Mouse (Mus musculus): ENCODE measurements at regions not wholly inside any gene's neighbourhood (a gene's known extent, or its start where the extent isn't known, plus 50 kb on each side); places are given as distances from the start of the nearest gene placed in this dataset.

- ATAC-seq (ENCODE audit: insufficient read depth, low FRiP score, low read depth), result no peak
Measured at GRCm38 (mm10) chr13:26594313-26594712, 175.7 kb downstream of the Hdgfl1 start.

DNA sequence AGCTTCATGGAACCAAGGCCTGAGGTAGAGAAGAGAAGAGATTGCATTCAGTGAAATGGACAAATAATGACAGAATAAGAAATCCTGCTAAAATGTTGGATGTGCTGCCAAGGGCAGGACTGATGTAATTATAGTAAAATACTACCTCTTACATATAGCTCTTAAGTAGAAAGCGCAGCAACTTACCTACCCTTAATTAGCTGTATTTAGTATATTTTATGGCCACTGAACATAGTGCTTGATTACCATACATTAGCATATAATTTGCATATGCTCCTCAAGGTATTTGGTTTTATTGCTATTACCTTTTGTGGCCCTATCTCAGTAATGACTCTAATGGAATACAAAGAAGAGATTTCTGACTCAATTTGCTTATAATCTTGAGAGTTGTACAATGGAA is 176.2 kb downstream of the Hdgfl1 start:
- WGBS, result 93% methylated on average over 1 of the region's 1 CpGs
- Histone ChIP-seq H3K36me3 (no peaks in the 10 kb centered on the region), H3K4me3 (replicated peaks) (no peak overlapping the region), H3K9me3 (no peaks in the 10 kb centered on the region), H3K4me1 (no peaks in the 10 kb centered on the region), H3K27me3 (replicated peaks) (no peaks in the 10 kb centered on the region), H3K9ac (no peak overlapping the region), H3K27ac (no peak overlapping the region), H3K4me2 (no peak overlapping the region)
- no peak for ATAC-seq (ENCODE audit: insufficient read depth, low FRiP score, low read depth)

More at GRCm38 (mm10) chr13:26594313-26594712, 175.7 kb downstream of the Hdgfl1 start:
- Histone ChIP-seq H3K4me3 (replicated peaks) (no peak overlapping the region), H3K9me3 (no peaks in the 10 kb centered on the region), H3K27ac (no peak overlapping the region), H3K4me1 (no peaks in the 10 kb centered on the region), H3K9ac (no peak overlapping the region), H3K4me2 (no peak overlapping the region), H3K36me3 (no peaks in the 10 kb centered on the region), H3K27me3 (replicated peaks) (no peaks in the 10 kb centered on the region)

DNA sequence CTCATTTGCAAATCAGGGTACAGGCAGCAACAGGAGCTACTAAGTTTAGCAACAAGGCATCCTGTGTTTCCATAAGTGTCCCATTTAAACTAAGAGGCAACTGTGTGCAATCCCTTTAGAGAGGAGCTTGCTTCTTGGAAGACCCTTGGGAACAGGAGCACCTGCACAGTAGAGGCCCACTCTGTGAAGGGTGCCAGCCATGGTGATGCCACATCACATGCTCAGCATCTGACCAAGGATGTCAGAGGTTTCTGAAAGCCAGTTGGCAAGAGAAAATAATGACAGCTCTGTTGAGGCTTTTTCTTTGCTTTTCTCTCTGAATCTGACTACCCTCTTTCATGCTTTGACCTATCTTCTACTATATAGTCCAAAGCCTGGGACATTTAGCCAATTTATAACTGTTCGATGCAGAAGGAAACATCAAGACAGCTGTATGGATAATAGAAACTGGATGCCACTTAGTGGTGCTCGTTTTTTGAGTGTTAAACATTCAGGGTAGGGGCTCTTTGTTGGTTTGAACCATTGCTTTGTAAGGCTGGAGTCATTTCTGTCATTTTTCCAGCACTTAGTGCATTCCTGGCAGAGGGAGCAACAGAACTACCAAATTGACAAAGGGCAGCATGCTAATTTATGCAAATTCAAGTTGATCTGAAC is 193.9 kb downstream of the Hdgfl1 start:
- H3K9ac ChIP-seq, result no peak overlapping the region
- no peak for ATAC-seq (ENCODE audit: insufficient read depth, low FRiP score, low read depth)
- 73% methylated on average over 2 of the region's 2 CpGs for WGBS

DNA sequence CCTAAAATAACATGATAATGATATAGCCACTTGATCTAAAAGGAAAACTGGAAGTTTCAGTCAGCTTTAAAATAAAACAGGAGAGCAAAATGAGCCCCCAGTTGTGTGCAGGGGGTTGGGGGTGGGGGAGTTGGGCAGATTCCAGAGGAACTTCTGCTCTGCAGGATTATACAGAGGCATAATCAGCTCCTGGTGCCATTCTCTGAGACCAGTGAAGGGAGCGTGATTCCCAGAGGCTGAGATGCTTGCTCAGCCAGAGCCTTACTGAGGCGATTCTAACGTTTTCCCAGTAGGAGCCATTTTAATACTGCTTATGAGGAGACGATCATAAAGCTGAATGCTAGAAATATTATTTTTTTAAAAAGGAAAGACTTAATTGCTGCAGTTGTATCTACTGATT is 200.5 kb downstream of the Hdgfl1 start:
- no peak overlapping the region for H3K4me3 ChIP-seq (replicated peaks)
- no peaks in the 10 kb centered on the region for H3K27me3 ChIP-seq (replicated peaks)
- H3K27ac ChIP-seq, result no peak overlapping the region
- no peak overlapping the region for H3K9ac ChIP-seq
- no peak for ATAC-seq (ENCODE audit: insufficient read depth, low FRiP score, low read depth)
- WGBS, result 64% methylated on average over 4 of the region's 4 CpGs
- no peak overlapping the region for H3K4me2 ChIP-seq
- no peaks in the 10 kb centered on the region for H3K4me1 ChIP-seq
- no peaks in the 10 kb centered on the region for H3K36me3 ChIP-seq
- H3K9me3 ChIP-seq, result no peaks in the 10 kb centered on the region

More for the DNA sequence above, 193.9 kb downstream of the Hdgfl1 start:
- no peak overlapping the region for H3K4me2 ChIP-seq
- H3K36me3 ChIP-seq, result no peaks in the 10 kb centered on the region
- no peaks in the 10 kb centered on the region for H3K27me3 ChIP-seq (replicated peaks)
- H3K4me1 ChIP-seq, result no peaks in the 10 kb centered on the region
- no peaks in the 10 kb centered on the region for H3K9me3 ChIP-seq
- no peak overlapping the region for H3K27ac ChIP-seq
- H3K4me3 ChIP-seq (replicated peaks), result no peak overlapping the region

DNA sequence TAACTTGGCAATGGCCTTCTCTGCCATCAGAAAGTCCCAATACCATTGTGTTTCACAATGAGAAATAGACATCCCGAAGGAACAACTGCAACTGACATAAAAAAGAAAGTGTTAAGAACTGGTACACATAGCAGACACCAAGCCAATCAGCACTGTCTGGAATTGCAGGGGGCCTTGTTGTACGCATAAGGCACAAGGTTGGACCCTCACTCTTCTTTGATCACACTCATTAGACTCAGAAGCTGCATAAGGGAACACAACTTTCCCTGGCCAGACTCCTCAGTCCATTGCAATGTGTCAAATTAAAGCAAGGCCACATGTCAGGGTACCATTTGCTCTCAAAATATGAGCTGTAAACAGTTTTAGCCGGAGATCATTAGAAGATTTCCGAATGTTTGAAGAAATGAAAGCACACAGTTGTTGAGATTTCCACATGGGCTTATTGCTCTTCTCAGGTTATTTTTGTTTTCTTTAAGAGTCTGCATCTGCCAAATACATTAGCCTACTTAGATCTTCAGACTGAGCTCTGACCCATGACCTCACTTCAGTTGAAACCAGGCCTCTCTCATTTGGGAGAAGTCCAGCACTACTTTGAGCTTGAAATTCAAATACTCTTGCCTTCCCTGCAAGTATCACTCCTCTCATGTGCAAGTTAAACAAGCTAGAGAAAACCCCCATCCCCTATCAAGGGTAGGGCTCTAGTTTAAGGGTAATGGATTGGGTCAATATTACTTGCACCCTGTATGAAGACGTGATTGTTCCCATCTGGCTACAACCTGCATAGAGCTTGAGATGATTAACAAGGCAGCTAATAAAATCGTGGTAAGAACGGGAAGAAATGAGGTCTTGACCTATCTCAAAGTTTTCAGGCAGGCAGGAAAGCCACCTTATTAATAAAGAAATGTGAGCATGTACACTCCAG is 204.8 kb downstream of the Hdgfl1 start:
- Histone ChIP-seq H3K36me3 (no peaks in the 10 kb centered on the region), H3K27me3 (replicated peaks) (no peaks in the 10 kb centered on the region), H3K9ac (no peak overlapping the region), H3K9me3 (no peaks in the 10 kb centered on the region), H3K4me1 (no peaks in the 10 kb centered on the region), H3K4me2 (no peak overlapping the region), H3K4me3 (replicated peaks) (no peak overlapping the region), H3K27ac (no peak overlapping the region)
- WGBS, result 57% methylated on average over 7 of the region's 7 CpGs
- ATAC-seq (ENCODE audit: insufficient read depth, low FRiP score, low read depth), result peak; percentile 35; the same call in 1 of the 2 replicates

GRCm38 (mm10) chr13:26558366-26558765 is 211.6 kb downstream of the Hdgfl1 start:
- Histone ChIP-seq H3K36me3 (no peaks in the 10 kb centered on the region), H3K4me3 (replicated peaks) (no peak overlapping the region), H3K4me1 (no peaks in the 10 kb centered on the region), H3K27ac (no peak overlapping the region), H3K9me3 (no peaks in the 10 kb centered on the region), H3K27me3 (replicated peaks) (no peaks in the 10 kb centered on the region), H3K4me2 (no peak overlapping the region), H3K9ac (no peak overlapping the region)
- ATAC-seq (ENCODE audit: insufficient read depth, low FRiP score, low read depth), result no peak
- WGBS, result 37% methylated on average over 1 of the region's 1 CpGs

GRCm38 (mm10) chr13:26554266-26554665 is 215.7 kb downstream of the Hdgfl1 start:
- no peak for ATAC-seq (ENCODE audit: insufficient read depth, low FRiP score, low read depth)
- Histone ChIP-seq H3K4me3 (replicated peaks) (no peak overlapping the region), H3K4me2 (no peak overlapping the region), H3K36me3 (no peaks in the 10 kb centered on the region), H3K9me3 (no peaks in the 10 kb centered on the region), H3K27ac (no peak overlapping the region), H3K4me1 (no peaks in the 10 kb centered on the region), H3K27me3 (replicated peaks) (no peaks in the 10 kb centered on the region), H3K9ac (no peak overlapping the region)
- WGBS, result 49% methylated on average over 6 of the region's 6 CpGs

GRCm38 (mm10) chr13:26552122-26552521 is 217.8 kb downstream of the Hdgfl1 start:
- WGBS, result 67% methylated on average over 3 of the region's 3 CpGs

GRCm38 (mm10) chr13:26538928-26539327 is 231.0 kb downstream of the Hdgfl1 start:
- no peaks in the 10 kb centered on the region for H3K9me3 ChIP-seq
- no peak overlapping the region for H3K4me2 ChIP-seq
- no peak overlapping the region for H3K9ac ChIP-seq
- no peaks in the 10 kb centered on the region for H3K27me3 ChIP-seq (replicated peaks)
- H3K27ac ChIP-seq, result no peak overlapping the region
- no peaks in the 10 kb centered on the region for H3K4me1 ChIP-seq
- 68% methylated on average over 1 of the region's 1 CpGs for WGBS
- no peak overlapping the region for H3K4me3 ChIP-seq (replicated peaks)
- ATAC-seq (ENCODE audit: insufficient read depth, low FRiP score, low read depth), result no peak
- H3K36me3 ChIP-seq, result no peaks in the 10 kb centered on the region

More at GRCm38 (mm10) chr13:26552122-26552521, 217.8 kb downstream of the Hdgfl1 start:
- Histone ChIP-seq H3K9ac (no peak overlapping the region), H3K4me3 (replicated peaks) (no peak overlapping the region), H3K4me1 (no peaks in the 10 kb centered on the region), H3K27ac (no peak overlapping the region), H3K36me3 (no peaks in the 10 kb centered on the region), H3K9me3 (no peaks in the 10 kb centered on the region), H3K4me2 (no peak overlapping the region), H3K27me3 (replicated peaks) (no peaks in the 10 kb centered on the region)
- no peak for ATAC-seq (ENCODE audit: insufficient read depth, low FRiP score, low read depth)

DNA sequence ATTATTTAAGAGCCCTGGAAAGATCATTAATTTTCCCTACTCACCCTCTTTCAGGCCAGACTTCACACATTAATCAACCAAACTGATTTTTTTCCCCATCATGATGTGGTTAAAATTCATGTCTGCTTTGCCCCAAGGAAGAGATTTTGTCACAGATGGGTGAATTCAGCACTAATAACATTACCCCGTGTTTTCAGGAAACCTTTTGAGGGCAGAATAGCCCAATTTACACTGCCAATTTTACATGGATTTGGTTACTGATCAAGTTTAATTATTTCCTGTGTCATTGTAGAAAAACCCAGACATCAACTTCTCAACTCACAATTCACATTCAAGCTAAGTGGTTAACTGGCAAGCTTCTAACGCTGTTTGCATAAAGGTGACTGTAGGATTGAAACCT is 233.4 kb downstream of the Hdgfl1 start:
- Histone ChIP-seq H3K4me2 (no peak overlapping the region), H3K4me1 (no peaks in the 10 kb centered on the region), H3K36me3 (no peaks in the 10 kb centered on the region), H3K9ac (no peak overlapping the region), H3K9me3 (no peaks in the 10 kb centered on the region), H3K4me3 (replicated peaks) (no peak overlapping the region), H3K27ac (no peak overlapping the region), H3K27me3 (replicated peaks) (no peaks in the 10 kb centered on the region)
- ATAC-seq (ENCODE audit: insufficient read depth, low FRiP score, low read depth), result no peak
- 61% methylated on average over 2 of the region's 2 CpGs for WGBS

DNA sequence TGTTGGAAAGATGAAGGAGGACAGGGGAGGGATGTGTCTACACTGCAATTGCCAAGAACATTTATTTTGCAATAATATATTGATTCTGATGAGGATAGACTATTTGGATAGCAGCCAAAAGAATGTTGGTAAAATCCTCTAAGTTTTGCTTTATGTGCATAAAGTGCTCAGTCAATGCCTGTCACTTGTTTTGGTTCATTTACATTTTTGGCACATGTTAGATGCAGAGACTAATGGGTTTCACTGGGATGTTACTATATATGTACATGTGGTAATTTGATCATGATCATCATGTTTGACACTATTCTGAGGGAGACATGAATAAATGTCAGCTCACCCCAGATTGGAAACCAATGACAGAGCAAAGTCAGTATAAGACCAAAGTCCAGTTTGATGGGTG is 237.2 kb downstream of the Hdgfl1 start:
- Histone ChIP-seq H3K4me1 (no peaks in the 10 kb centered on the region), H3K27ac (no peak overlapping the region), H3K9ac (no peak overlapping the region), H3K36me3 (no peaks in the 10 kb centered on the region), H3K9me3 (no peaks in the 10 kb centered on the region), H3K27me3 (replicated peaks) (no peaks in the 10 kb centered on the region), H3K4me2 (no peak overlapping the region), H3K4me3 (replicated peaks) (no peak overlapping the region)
- ATAC-seq (ENCODE audit: insufficient read depth, low FRiP score, low read depth), result no peak

- no peak overlapping the region for H3K27ac ChIP-seq
- H3K27me3 ChIP-seq (replicated peaks), result no peaks in the 10 kb centered on the region
- no peak for ATAC-seq (ENCODE audit: insufficient read depth, low FRiP score, low read depth)
- WGBS, result 29% methylated on average over 1 of the region's 1 CpGs
- H3K4me1 ChIP-seq, result no peaks in the 10 kb centered on the region
- H3K9me3 ChIP-seq, result no peaks in the 10 kb centered on the region
- no peak overlapping the region for H3K4me2 ChIP-seq
- no peak overlapping the region for H3K4me3 ChIP-seq (replicated peaks)
- H3K9ac ChIP-seq, result no peak overlapping the region
- H3K36me3 ChIP-seq, result no peaks in the 10 kb centered on the region
Measured at GRCm38 (mm10) chr13:26519054-26519453, 250.9 kb downstream of the Hdgfl1 start.
